Mouse (Mus musculus) intestine, embryonic 16.5 days (tissue): ENCODE results near the gene Cfap97d2. TPM values are rescaled to one million over a fixed set of nuclear protein-coding genes. Genes with fewer than 3 reads are reported as not detected.

Experiments
- ATAC-seq: fragments of 200-750 bp; cut with Nextera tagmentation; 2 replicates; pipeline ENCODE4 v1.8.0; 2017; ENCODE audit warnings: moderate TSS enrichment, moderate library complexity
- H3K27ac ChIP-seq: fragments of 300-500 bp; sonication (generic); 2 replicates; pipeline ENCODE4 v1.5.1; 2014; ENCODE audit warnings: mild to moderate bottlenecking, low read length
- H3K27me3 ChIP-seq: fragments of 300-500 bp; sonication (generic); replicated peaks from 2 replicates; pipeline ENCODE4 v1.6.1; 2014; ENCODE audit warnings: low read length, control low read depth, mixed read lengths; ENCODE audit not compliant: control insufficient read depth, insufficient read depth
- H3K36me3 ChIP-seq: fragments of 300-500 bp; sonication (generic); 2 replicates; pipeline ENCODE4 v1.6.1; 2014; ENCODE audit warnings: low read length, control low read depth; ENCODE audit not compliant: control insufficient read depth, insufficient read depth
- H3K4me1 ChIP-seq: fragments of 300-500 bp; sonication (generic); 2 replicates; pipeline ENCODE4 v1.6.1; 2014; ENCODE audit warnings: low read length, control low read depth, mixed read lengths; ENCODE audit not compliant: control insufficient read depth, insufficient read depth
- H3K4me2 ChIP-seq: fragments of 300-500 bp; sonication (generic); 2 replicates; pipeline ENCODE4 v1.6.1; 2014; ENCODE audit warnings: low read depth, low read length, control low read depth
- H3K4me3 ChIP-seq: fragments of 300-500 bp; sonication (generic); 2 replicates; pipeline ENCODE4 v1.5.1; 2014; ENCODE audit warnings: mild to moderate bottlenecking, low read length
- H3K9ac ChIP-seq: fragments of 300-500 bp; sonication (generic); 2 replicates; pipeline ENCODE4 v1.6.1; 2014; ENCODE audit warnings: low read depth, low read length
- H3K9me3 ChIP-seq: fragments of 300-500 bp; sonication (generic); 2 replicates; pipeline ENCODE4 v1.6.1; 2016; ENCODE audit warnings: low read length, control low read depth; ENCODE audit not compliant: control insufficient read depth
- WGBS: fragments of 180-500 bp; shearing (Covaris S2); extraction: QIAGEN DNeasy Blood & Tissue Kit; methylation state at CpG from one replicate; pipeline ENCODE4 v1.1.7; 2014; 5-methylcytosine and 5-hydroxymethylcytosine counted together
- polyA plus RNA-seq: library from polyadenylated mRNA; unstranded; fragments of >200 nt; fragmentation: Nextera tagmentation; extraction: Ambion mirVana; gene quantifications from 2 replicates; pipeline ENCODE4 v1.2.1, GENCODE M21; 2015

Cfap97d2 gene
- polyA plus RNA-seq, 1 experiment from 2014 or later: 0.18 TPM

GRCm38 (mm10) chr8:13785764-13786299, 80.1 kb downstream of the Cfap97d2 start:
- ATAC-seq: peak; percentile 96
- peak overlapping the region; percentile 89 for H3K4me2 ChIP-seq
- peaks cover 2% of the 10 kb centered on the region for H3K36me3 ChIP-seq
- H3K4me3 ChIP-seq: peak overlapping the region; percentile 78
- under 1% methylated on average over 46 of the region's 47 CpGs for WGBS
- H3K9me3 ChIP-seq: no peaks in the 10 kb centered on the region
- H3K4me1 ChIP-seq: peaks cover 12% of the 10 kb centered on the region
- H3K27ac ChIP-seq: peak overlapping the region; percentile 98
- H3K9ac ChIP-seq: peak overlapping the region; percentile 96
- H3K27me3 ChIP-seq: no peaks in the 10 kb centered on the region

DNA sequence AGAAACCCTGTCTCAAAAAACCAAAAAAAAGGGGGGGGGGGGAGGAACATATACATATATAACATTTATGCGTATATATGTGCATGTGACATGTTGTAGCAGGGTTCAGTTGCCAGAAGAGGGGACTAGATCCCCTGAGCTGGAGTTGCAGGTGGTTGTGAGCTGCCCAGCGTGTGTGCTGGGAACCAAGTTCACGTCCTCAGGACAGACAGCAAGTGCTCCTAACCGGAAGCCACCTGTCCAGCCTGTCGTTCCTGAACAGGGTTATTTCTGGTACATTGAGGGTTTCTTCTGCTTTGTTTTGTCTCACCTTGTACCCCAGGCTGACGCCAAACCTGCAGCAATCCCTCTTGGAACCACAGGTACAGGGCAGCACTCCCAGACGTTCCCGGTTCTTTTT, 83.9 kb downstream of the Cfap97d2 start:
- no peak for ATAC-seq
- no peak overlapping the region for H3K27ac ChIP-seq
- H3K4me3 ChIP-seq: no peak overlapping the region
- H3K9me3 ChIP-seq: no peaks in the 10 kb centered on the region
- 96% methylated on average over 8 of the region's 8 CpGs for WGBS
- no peaks in the 10 kb centered on the region; the same call in 1 of the 2 replicates for H3K36me3 ChIP-seq
- no peaks in the 10 kb centered on the region for H3K27me3 ChIP-seq
- H3K4me1 ChIP-seq: peaks cover 12% of the 10 kb centered on the region
- H3K4me2 ChIP-seq: no peak overlapping the region
- H3K9ac ChIP-seq: no peak overlapping the region

Other genes starting within 250 kb of the Cfap97d2 start
- 55.8 and 60.7 TPM in 2 replicates for gene Gas6, start 211.4 kb upstream of the Cfap97d2 start, polyA plus RNA-seq
- not detected in 2 replicates for gene 1700029H14Rik, start 143.4 kb upstream of the Cfap97d2 start, polyA plus RNA-seq
- gene Rasa3, start 28.3 kb upstream of the Cfap97d2 start, polyA plus RNA-seq: 20.7 and 21.3 TPM in 2 replicates
- 102 and 112 TPM in 2 replicates for gene Cdc16, start 51.8 kb downstream of the Cfap97d2 start, polyA plus RNA-seq
- gene Upf3a, start 79.7 kb downstream of the Cfap97d2 start, polyA plus RNA-seq: 30.8 and 32.6 TPM in 2 replicates
- not detected in 2 replicates for gene AF366264, start 132.5 kb downstream of the Cfap97d2 start, polyA plus RNA-seq
- 22.1 and 22.8 TPM in 2 replicates for gene Champ1, start 163.8 kb downstream of the Cfap97d2 start, polyA plus RNA-seq
- 97.0 and 98.0 TPM in 2 replicates for gene Coprs, start 184.4 kb downstream of the Cfap97d2 start, polyA plus RNA-seq